Mouse (Mus musculus): ENCODE measurements around the gene Hist1h2bh. TPM values are rescaled to one million over a fixed set of nuclear protein-coding genes. Genes with fewer than 3 reads are reported as not detected.

Hist1h2bh gene
- total RNA-seq, 1 experiment from 2014 or later, result 26.2 TPM

DNA sequence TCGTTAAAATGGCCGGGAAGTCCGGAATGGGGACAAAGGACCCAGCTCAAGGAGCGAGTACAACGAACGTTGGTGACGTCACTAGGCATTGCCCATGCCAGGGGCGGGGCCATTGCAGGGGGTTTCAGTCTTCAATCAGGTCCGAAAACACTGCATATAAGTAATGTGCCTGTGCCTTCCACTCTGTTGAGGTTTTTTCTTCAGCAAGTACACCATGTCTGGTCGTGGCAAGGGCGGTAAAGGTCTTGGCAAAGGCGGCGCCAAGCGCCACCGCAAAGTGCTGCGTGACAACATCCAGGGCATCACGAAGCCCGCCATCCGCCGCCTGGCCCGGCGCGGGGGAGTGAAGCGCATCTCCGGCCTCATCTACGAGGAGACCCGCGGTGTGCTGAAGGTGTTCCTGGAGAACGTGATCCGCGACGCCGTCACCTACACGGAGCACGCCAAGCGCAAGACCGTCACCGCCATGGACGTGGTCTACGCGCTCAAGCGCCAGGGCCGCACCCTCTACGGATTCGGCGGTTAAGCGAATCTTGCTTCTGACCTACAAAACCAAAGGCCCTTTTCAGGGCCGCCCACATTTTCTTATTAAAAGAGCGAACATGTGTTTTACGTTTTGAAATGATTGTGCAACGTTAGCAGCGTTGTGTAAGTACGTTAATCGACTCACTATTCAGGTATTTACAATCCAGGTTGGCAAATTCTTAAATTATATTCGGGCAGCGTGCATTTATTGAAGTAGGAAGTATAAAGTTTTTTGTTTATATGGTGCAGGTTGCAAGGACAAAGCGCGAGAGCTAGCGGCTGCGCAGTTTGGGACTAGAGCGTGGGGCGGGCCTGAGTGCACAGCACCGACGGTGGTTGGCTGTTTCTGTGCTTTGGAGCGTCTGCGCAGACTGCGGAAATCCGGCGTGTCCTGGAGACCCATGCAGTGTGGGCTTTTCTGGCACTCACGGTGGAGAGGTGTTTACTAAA lies 12.0 kb downstream of the Hist1h2bh start, which contains the start of gene Hist1h4h:
Gene Hist1h4h (plus strand): TSS at position 150 of the 975 bp plus-strand sequence.
- DNase-seq, result peak; percentile 98

DNA sequence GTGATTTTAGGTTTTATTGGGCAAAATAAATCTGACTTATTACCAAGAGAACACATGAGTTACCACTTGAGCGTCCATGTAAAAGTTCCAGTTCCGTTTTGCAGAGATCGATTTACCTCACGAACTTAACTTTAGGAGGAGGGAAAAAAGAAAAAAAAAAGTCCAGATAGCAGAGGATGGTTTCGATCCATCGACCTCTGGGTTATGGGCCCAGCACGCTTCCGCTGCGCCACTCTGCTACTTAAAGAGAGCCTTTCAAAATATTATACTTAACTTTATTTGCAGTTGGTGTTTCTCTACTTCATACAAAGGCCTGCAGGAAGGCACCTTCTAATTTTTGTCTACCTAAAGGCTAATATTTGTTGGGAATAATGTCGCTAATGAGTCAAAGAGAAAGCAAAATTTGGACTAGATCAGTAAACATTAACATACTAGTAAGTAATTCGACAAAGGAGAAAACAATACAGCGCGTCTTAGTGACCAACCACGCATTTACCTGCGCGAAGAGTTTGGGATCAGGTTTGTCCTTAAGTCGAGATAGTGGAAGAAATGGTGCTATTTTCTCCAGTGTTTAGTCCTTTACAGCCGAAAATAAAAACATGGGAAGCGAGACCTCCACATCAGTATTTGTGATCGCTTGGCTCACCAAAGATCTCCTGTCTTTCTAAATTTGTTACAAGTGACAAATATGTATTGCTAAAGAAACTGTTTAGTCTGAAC lies 12.9 kb downstream of the Hist1h2bh start:
- DNase-seq, result peak; percentile 68

DNA sequence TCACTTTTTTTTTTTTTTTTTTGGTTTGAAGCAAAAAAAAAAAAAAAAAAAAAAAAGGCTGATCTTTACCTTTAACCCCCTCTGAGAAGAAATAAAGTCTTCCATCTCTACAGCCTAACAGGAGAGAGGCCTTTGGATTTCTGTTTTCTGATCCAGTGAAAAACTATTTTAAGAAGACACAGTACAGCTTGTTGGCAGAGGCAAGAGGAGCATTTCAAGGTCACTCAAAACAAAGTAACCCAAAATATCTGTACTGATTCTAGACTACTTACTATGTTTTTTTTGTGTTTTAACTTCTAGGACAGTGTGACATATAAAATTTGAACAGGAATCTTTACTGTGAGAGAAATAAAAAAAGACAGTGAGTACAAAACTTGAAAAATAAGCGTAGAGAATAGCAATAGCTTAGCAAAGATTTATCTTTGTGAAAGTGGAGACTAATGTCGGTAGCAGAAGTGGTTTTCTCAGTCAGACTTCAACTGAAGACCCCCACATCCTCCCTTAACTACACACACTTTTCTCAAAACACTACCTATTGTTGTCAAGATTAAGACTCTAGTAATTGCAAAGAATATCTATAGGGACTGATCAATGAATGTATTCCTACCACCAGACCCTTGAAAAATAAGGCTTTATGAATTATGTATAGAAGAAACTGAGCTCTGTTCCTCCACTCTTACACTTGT lies 13.6 kb downstream of the Hist1h2bh start:
- DNase-seq, result no peak

DNA sequence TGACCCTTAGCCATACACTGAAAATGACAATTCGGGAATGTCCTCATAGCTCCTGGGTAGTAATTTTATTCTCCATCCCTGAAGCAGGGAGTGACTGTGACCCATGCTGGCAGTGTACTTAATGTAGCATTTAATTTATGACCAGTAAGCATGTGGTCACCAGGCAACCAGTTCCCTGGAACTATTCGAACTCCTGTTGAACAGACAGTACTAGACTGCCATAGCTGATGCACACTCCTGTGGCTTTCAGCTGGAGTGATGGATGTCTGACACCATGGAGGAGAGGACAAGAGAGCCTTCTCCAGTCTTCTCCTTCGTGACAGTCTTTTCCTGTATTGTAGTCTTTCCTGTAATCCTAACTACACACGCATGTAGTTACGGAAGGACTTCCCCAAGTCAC lies 14.2 kb downstream of the Hist1h2bh start:
- no peak for DNase-seq

DNA sequence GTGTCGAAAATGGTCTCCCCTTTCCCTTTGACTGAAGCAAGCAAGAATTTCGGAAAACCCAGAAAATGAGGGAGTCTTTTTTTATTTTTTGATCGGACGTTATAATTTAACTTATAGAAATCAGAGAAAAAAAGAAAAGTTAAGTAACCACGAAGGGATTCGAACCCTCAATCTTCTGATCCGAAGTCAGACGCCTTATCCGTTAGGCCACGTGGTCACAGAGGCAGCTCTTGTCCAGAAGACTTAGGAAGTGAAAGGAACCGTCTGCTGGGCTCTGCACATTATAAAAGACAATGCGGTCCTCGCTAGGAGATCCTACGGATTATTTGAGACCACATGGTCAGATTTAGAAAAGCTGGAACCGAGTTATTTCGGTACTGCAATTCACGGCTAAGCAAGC lies 16.9 kb downstream of the Hist1h2bh start:
- DNase-seq, result peak; percentile 93

DNA sequence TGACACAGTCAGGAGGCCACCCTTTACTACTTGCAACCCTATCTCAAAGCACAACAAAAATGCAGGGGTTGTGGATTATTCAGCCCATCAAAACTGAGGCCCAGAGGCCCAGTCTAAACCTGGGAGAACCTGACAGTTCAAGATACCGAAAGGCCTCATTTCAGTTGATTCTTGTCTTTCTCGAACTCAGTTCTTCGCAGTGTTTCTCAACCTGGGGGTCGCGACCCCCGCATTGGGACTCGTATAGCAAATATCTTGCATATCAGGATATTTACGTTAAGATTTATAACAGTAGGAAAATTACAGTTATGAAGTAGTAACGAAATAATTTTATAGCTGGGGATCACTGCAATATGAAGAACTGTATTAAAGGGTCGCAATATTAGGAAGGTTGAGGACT lies 17.3 kb downstream of the Hist1h2bh start:
- DNase-seq, result no peak

DNA sequence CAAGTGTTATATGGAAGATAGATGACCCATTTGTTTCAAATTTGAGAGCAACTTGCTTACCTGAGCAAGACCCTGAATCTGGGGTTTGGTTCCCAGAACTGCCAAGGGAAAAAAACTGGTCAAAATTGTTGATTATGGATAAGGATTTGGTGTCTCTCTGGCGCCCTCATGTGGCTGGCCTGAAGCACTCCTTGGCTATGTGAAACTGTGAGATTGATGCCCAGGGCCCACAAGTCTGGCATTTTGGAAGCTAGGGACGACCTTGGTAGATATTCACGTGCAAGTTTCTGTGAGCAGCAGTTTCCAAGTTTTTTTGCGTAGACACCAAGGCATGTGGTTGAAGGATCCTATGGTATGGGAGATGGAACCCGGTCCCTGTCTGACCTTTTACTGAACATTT lies 18.5 kb downstream of the Hist1h2bh start:
- peak; percentile 87 for DNase-seq

DNA sequence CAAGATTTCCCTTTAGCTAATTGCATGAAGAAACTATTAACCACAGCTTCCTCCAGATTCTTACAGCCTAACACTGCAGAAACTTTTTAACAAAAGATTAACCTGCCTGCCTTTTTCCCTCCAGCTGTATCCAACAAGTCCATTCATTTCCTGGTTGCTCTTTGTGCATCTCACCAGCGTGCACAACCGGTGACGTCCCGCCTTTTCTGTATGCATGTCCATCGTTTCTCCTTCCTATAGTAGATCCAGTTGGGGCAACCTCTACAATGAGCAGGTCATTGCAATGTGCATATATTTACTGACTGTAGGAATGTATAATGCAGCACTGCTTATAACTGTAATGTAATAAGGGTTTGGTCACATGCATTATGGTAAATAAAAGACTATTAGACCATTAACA lies 19.2 kb downstream of the Hist1h2bh start:
- DNase-seq, result no peak

DNA sequence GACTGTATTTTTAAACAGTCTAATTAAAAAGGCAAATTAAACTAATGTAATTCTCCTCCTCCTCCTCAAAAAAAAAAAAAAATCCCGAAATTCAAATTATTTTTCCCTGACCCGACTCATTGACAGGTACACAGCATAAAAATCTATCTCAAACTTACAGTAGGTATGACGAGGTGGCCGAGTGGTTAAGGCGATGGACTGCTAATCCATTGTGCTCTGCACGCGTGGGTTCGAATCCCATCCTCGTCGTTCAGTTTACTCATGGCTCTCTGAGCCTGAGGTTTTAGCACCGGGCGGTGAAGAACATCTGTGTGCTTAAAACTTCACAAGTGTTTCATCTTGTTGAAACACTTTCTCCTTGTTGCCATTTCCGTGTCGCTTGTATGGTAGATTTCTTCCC lies 21.5 kb downstream of the Hist1h2bh start:
- DNase-seq, result peak; percentile 89

DNA sequence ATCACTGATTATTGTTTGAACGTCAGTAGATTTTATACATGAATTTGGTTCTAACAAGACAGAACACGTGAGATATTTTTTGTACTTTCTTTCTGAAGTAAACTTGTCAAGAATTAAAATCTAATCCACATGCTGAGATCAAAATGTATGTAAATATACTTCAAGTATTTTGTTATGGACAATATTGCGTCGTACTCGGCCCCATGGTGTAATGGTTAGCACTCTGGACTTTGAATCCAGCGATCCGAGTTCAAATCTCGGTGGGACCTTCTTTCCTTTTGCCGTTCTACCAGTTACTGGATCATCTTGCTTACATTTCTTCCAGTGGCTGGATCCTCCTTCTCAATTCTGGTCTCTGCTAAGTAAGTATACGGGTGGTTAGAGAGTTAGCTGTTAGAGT lies 23.8 kb downstream of the Hist1h2bh start:
- peak; percentile 85 for DNase-seq

DNA sequence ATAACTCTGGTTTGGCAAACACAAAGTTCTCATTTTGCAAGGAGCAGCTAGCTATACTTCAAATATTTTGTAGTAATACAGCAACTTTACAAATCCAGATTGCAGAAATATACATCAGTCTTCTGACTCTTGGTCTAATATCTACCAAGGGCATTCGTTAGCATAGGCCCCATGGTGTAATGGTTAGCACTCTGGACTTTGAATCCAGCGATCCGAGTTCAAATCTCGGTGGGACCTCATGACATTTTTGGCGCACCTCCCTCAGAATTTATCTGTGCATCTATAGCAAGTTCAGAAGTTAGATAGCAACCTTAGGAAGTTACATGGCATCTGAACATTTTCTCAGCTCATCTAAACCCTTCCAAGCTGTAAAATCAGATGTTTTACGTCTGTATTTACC lies 24.3 kb downstream of the Hist1h2bh start:
- peak; percentile 84 for DNase-seq

DNA sequence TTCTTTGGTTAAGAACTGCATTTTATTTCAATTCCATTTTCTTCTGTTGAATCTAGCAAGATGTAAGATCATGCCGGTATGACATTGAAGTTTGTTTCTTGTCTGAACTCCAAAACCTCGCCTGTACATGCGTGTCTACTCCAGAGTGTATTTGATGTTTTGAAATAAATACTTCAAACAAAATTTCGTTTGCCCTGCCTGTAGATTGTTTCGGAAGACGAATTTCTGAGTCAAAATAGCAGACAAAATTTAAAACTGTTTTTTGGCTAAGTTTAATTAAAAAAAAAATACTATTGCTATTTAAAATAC lies 24.9 kb downstream of the Hist1h2bh start:
- DNase-seq, result no peak

DNA sequence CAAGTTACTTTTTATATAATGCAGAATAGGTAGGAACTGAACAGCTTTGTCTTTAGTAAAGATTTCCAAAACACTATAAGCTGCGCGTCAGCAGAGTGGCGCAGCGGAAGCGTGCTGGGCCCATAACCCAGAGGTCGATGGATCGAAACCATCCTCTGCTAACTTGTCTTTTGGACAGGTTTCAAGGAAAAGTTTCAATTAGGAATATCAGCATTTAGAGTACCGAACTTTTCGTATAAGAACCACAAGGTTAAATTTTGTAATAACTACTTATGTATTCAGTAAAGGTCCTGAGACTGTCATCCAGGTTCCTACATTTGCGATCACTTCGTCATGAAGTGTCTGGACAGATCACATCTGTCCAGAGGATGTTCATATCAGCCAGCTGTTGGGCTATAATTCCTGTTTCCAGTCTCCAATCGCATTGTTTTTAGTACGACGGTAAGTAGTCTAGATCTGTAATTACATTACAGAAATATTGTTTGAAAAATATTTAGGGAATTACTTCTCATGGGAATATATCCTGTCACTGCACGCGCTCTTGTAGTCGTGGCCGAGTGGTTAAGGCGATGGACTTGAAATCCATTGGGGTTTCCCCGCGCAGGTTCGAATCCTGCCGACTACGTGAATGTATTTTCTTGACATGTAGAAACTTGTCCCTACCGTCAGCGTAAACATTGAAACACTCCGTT lies 25.4 kb downstream of the Hist1h2bh start:
- peak; percentile 90 for DNase-seq

DNA sequence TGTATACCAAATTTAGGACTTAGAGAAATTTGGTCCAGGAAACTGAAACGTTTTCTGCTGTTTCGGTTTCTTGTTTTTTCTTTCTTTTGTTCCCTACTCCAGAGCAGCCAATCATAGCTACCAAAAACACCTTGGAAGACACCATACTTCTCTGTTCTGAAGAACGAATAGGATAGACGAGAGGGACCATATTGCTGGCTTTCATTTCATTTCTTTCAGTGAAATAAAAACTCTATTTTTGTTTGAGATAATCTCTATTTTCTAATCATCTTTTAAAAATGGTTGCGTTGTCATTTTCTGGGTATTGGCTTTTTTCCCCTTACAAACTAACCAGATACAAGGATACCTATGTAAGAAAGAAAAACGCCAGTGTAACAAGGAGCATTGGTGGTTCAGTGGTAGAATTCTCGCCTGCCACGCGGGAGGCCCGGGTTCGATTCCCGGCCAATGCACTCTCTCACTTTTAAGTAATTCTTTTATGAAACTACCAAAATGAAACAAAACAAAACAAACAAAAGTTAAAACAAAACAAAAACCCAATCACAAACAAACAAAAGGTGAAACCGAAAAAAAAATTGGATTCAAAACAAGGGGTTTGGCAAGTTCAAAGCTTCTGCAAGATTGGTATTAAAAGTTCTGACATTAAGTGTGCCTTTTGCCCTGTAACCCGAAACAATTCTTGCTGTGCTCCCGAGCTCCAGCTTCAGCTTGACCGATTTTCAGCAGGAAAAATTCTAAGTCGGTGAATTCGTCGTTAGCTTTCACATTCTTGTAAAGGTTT lies 26.2 kb downstream of the Hist1h2bh start:
- DNase-seq, result peak; percentile 80

DNA sequence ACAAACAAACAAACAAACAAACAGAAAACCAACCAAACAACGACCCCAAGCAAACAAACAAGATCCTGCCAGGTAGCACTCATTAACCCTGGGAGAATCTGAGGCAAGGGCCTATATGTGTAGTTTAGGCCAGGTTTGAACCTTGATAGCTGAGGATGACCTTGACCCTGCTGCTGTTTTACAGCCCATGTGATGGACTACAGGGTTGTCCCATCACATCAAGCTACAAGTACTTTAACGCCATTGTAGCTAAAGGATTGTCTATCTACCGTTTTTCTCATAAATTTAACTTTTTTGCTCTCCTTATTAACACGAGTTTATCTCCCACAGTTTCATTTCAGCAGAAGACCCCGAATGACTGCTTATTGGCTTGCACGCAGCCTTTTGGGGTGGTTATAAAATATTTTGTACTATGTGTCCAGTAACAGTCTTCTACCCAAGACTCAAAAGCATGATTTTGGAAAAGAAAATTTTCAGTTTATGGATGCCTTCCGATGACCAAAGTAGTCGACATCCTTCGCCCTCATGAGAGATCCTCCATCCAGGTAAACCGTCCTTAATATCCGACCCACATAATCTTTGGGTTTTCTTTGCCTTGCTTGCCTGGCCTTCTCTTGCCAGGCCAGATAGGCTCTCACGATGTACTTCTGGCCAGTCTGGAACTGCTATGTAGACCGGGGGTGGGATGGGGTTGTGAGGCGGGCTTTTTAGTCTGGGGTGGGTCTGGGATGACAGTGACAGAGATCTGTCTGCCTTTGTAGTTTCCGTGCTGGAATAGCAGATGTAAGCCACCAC lies 27.2 kb downstream of the Hist1h2bh start:
- no peak for DNase-seq

DNA sequence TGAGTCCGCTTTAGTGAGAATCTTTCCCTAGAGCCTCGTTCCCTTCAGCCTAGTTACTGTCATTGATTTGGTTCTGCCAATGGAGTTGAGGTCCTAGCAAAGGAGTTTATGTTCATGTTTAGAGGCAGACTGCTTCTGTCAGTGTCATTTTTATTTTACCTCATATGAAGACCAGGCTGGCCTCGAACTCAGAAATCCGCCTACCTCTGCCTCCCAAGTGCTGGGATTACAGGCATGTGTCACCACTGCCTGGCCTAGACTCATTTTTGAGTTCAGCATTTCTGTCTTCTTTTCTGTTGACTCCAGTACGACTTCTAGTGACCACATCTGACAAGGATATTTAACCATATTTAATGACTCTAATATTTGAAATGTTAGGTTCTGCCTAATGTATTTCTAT lies 27.9 kb downstream of the Hist1h2bh start:
- DNase-seq, result no peak

DNA sequence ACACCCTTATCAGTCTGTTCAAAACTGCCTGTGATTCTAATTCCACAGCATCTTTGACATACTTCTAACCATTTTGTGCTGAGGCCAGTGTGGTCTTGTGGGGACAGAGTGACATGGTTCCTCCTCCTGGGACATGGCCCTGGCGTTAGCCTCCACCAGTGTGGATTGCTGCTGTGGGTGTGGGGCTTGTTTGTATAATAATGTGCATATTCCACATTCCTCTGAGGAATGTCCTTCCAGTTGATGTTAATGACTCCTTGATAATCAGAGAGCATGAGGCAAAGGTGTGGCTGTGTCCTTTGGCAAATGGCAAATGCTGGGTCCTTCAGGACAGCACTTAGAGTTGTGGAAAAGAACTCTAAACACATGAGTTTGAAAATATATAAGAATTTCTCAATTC lies 29.7 kb downstream of the Hist1h2bh start:
- DNase-seq, result no peak

DNA sequence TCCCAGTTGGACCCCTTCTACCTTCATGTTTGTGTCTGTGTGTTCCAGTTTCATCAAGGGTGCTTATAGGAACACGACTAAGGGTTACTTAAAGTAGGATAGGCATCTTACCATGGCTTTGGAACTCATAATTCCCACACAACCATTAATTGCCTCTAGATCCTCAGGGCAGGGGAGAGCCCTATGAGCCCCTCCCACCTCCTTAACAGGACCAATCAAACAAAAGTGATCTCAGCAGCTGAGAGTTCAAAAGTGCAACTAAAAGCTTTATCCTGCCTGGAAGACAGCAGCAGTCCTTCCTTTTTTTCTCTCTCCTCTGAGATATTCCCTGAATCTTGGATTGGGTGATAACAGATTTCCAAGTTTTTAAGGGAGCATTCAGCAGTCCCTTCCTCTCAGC lies 33.1 kb downstream of the Hist1h2bh start:
- no peak for DNase-seq

DNA sequence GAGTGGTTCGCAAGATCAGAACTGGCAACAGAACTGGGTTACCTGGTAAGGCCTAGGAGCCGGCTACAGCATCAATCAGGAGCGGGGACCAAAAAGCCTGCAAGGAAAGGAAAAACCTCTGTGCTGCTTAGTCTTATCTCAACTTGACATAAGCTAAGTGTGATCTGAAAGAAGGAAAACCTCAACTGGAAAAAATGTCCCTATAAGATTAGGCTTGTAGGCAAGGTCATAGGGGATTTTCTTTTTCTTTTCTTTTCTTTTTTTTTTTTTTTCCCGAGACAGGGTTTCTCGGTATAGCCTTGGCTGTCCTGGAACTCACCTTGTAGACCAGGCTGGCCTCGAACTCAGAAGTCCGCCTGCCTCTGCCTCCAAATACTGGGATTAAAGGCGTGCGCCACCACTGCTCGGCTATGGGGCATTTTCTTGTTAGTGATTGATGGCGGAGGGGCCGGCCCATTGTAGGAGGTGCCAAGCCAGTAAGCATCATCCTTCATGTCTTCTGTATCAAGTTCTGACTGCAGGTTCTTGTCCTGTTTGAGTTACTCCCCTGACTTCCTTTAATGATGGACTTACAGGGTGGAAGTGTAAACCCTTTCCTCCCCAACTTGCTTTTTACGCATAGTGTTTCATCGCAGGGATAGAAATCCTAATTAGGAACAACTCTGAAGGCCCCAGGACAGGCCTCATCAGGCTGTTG lies 36.2 kb downstream of the Hist1h2bh start:
- DNase-seq, result peak; percentile 41

DNA sequence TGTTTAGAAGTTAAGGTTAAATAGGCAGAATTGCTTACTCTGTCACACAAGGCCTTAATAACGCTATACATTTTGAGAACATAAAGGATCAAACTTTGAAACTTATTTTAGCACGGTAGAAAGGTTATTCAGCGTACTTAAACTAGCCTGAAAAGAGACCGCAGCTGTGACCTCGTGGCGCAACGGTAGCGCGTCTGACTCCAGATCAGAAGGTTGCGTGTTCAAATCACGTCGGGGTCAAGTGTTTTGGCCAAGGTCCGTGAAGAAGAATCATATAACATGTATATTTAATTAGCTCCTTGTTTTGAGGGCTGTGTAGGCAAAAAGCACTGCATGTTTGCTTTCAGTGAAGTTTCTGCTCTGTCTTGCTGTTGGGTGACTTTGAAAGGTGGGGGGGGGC lies 36.8 kb downstream of the Hist1h2bh start:
- DNase-seq, result peak; percentile 66
